Mouse (Mus musculus): ENCODE data around the gene Togaram2.
"Not testable (repeated sequence)": the region's sequence is repeated elsewhere in the genome, so short reads cannot be mapped to it uniquely, and the experiment has no call there.

The Togaram2 gene

GRCm38 (mm10) chr17:71673092-71673491 lies at the start of gene Togaram2:
TSS of gene Togaram2 (plus strand) at chr17:71673261.
- DNase-seq (ENCODE audit: low spot score in 2 of 2): no peak

DNA sequence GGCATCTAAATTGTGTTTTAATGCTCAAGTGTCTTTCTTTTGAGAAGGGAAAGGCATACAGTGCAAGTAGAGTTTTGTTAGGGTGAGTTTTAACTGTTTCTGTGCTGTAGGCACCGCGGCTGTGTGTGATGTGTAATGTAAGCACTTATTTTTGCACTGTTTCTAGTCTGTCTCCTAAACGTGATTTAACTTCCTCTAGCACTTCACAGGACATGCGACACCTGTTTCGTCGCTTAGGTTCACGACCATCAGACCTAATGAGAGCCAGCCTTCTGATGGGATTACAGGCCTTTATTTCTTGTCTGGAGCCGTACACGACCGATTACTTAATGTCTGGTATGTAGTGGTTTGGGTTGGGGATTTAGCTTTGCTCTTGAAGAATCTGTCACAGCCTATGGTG lies 41.3 kb upstream of the Togaram2 start:
- no peak for DNase-seq (ENCODE audit: low spot score in 2 of 2)

DNA sequence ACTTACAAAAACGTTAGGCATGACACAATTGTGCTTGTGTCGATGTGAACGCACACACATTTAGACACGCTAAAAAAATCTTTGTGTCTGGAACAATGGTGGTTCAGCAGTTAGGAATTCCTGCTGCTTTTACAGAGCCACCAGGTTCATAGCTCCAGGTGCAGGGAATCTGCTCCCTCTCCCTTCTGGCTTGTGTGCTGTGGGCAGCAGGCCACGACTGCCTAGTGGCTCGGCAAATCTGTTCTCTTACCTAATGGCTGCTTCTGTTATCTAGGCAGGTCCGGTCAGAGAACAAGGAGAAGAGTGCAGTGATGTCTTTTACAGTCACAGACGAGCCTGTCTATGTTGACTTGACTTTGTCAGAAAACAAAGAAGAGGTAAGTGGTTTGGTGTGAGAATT lies 39.7 kb upstream of the Togaram2 start:
- no peak for DNase-seq (ENCODE audit: low spot score in 2 of 2)

DNA sequence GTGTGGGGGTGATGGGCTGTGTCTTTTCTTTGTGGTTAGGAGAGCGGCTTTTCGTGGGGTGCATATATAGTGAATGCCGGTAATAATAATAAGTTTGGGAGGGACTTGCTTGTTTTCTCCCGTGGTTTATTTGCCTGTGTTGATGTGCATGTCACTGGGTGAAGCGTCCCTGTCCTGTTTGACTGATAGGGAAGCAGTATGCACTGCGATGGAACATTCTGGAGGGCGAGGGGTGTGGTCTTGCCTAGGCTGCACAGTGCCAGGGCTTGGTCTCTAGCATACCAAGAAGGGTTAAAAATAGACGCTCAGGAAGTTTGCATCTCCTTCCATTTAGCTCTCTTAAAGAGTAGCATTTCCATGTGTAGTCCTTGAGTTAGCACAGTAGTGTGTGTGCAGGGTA lies 36.3 kb upstream of the Togaram2 start:
- no peak for DNase-seq (ENCODE audit: low spot score in 2 of 2)

GRCm38 (mm10) chr17:71637750-71638265 lies 35.3 kb upstream of the Togaram2 start:
- no peak for DNase-seq (ENCODE audit: low spot score in 2 of 2)

DNA sequence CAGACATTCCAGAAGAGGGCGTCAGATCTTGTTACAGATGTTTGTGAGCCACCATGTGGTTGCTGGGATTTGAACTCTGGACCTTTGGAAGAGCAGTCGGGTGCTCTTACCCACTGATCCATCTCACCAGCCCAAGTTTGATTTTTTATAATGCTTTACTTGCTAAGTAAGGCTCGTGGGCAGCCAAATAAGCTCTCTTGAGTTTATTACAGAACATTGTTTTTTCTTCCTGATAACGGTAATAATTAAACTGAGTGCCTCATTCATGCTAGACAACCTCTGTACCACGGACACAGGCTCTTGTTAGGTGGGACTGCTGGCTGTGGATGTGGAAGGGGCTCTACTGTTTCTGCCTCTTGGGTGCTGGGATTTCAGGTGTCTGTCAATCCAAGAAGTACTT lies 34.0 kb upstream of the Togaram2 start:
- not testable (repeated sequence) for DNase-seq (ENCODE audit: low spot score in 2 of 2)

DNA sequence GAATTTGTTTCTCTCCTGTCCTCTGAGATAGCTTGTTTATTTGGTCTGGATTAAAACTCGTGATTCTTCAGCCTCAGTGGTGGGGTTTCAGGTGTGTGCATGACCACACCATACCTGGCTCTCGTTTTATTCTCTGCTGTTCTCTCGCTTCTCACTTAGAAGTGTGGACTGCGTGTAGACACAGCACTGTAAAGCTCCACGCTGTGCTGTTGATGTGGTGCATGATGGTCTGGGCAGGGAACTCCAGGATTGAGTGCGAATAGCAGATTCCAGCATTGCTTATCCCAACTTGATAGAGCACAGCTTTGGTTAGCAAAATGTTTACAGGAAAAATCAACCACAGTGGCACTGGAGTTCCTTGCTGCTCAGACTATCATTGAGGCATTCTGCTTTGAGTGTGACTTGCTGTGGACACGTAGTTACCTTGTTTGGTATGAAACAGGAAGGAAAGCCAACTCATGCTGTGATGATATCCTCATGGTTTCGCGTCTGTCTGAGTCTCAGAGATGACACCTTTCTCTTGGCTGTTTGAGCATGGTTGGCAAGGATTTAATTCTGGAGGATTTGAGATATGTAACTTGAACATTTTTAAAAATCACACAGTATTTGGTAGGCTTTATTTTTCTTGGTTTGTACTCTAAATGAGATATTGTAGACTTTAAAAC lies 32.5 kb upstream of the Togaram2 start:
- DNase-seq (ENCODE audit: low spot score in 2 of 2): no peak

DNA sequence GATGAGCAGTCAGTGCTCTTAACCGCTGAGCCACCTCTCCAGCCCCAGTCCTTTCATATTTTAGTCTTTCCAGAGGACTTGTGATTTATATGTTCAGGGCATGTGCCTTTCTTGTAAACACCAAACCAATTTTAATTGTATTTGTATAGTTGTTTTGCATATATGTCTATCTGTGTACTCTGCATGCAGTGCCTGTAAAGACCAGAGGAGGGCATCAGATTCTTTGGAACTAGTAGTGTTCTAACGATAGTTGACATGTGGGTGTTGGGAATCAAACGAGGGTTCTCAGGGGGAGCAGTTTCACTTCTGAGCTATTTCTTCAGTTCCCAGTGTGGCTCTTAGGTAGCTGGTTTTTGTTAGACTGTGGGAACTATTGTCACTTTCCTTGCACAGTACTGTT lies 30.9 kb upstream of the Togaram2 start:
- no peak for DNase-seq (ENCODE audit: low spot score in 2 of 2)

DNA sequence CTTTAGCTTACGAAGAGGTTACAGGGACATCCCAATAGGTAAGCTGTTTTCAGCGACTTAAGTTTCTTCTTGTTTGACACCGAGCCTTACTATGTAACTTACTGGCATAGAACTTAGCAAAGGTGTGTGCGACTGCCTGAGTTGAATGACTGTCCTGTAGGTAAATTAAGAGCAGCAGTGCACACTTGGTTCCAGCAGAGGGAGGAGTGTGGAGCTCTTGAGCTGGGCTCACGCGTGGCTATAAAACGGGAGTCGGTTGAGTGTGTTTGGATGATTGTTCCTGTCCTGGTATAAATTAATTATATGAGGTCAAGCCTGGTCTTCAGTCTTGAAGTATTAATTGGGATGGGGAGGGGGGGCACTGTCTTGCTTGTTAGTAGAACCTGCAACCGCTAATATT lies 23.1 kb upstream of the Togaram2 start:
- no peak for DNase-seq (ENCODE audit: low spot score in 2 of 2)

GRCm38 (mm10) chr17:71652495-71652894 lies 20.6 kb upstream of the Togaram2 start:
- no peak for DNase-seq (ENCODE audit: low spot score in 2 of 2)

DNA sequence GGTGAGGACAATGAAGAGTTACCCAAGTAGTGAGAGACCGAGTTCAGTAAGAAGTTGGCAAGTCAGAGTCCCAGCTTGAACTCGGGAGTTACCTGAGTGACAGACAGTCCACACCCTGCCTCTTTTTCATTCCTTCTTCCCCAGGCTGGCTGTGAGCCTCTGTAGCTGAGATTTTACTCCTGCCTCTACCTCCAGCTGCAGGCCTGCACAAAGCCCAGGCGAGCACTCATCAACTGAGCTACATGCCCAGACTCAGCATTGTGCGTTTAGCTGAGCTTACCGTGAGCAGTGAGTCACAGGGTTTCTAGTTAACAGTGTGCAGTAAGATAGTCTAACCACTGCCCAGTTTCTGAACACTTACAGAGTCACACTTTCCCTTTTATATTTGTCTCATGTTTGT lies 20.1 kb upstream of the Togaram2 start:
- no peak for DNase-seq (ENCODE audit: low spot score in 2 of 2)

GRCm38 (mm10) chr17:71657521-71657920 lies 15.5 kb upstream of the Togaram2 start:
- DNase-seq (ENCODE audit: low spot score in 2 of 2): no peak

- no peak for DNase-seq (ENCODE audit: low spot score in 2 of 2)
Measured at GRCm38 (mm10) chr17:71658666-71659065, 14.4 kb upstream of the Togaram2 start.

DNA sequence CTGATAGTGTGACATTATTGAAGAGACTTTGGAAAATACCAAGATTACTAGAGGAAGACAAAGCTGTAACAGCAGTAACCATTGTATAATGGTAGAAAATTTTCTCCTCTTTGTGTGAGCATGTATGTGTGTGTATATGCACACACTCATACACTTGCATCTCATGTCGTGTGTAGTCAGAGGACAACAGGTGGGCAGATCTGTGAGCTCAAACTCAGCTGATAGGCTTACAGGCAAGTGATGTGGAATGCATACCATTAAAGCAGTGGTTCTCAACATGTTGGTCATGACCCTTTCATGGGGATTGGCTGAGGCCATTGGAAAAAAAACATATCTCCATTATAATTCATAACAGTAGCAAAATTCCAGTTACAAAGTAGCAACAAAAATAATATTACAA lies 12.7 kb upstream of the Togaram2 start:
- no peak for DNase-seq (ENCODE audit: low spot score in 2 of 2)

GRCm38 (mm10) chr17:71662751-71663250 lies 10.3 kb upstream of the Togaram2 start:
- peak; percentile 33 to 64 for DNase-seq (ENCODE audit: low spot score in 2 of 2)

DNA sequence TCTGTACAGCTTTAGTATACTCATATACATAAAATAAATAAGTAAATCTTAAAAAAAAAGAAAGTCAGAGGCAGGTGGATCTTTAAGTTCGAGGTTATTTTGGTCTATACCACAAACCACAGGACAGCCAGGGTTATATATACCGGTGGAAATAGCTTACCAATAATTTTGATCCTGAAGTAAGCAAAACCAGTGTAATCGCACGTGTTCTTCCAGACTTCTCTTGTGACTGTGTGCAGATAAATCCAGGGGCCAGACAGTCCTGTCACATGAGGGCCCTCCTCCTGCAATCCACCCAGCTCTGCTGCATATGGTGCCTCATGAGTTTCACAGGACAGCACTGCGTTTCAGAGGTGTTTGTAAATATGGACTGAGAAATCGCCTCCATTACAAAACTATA lies 9.6 kb upstream of the Togaram2 start:
- DNase-seq (ENCODE audit: low spot score in 2 of 2): no peak

DNA sequence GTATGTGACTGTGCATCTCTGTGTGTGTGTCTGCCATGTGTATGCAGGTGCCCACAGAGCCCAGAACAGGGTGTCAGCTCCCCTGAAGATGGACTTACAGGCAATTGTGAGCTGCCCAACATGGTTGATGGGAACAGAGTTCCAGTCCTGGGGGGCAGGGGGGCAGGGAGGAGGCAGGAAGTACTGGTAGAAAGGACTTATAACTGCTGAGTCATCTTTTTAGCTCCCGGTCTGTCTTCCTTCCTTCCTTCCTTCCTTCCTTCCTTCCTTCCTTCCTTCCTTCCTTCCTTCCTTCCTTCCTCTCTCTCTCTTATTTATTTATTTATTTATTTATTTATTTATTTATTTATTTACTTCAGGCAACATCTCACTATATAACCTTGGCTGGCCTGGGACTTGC lies 8.9 kb upstream of the Togaram2 start:
- no peak for DNase-seq (ENCODE audit: low spot score in 2 of 2)

DNA sequence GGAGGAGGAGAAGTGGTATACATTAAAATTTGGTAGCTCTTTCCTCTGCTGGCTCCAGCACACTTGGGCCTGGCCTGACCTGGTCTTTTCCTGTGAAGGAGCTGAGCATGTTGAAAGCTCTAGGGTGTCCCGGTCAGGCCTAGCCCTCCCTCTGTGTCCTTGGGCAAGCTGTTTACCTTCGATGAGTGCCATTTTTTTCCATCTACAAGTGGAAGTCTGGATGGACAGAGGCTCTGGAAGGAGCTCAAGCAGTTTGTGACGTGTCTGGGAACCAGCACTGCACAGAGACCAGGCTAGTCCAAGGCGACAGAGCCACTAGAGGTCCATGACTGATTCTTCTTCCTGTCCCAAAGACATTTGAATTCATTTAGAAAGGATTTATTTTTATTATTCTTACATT lies 7.9 kb upstream of the Togaram2 start:
- no peak for DNase-seq (ENCODE audit: low spot score in 2 of 2)

GRCm38 (mm10) chr17:71669511-71669910 lies 3.5 kb upstream of the Togaram2 start:
- DNase-seq (ENCODE audit: low spot score in 2 of 2): no peak

DNA sequence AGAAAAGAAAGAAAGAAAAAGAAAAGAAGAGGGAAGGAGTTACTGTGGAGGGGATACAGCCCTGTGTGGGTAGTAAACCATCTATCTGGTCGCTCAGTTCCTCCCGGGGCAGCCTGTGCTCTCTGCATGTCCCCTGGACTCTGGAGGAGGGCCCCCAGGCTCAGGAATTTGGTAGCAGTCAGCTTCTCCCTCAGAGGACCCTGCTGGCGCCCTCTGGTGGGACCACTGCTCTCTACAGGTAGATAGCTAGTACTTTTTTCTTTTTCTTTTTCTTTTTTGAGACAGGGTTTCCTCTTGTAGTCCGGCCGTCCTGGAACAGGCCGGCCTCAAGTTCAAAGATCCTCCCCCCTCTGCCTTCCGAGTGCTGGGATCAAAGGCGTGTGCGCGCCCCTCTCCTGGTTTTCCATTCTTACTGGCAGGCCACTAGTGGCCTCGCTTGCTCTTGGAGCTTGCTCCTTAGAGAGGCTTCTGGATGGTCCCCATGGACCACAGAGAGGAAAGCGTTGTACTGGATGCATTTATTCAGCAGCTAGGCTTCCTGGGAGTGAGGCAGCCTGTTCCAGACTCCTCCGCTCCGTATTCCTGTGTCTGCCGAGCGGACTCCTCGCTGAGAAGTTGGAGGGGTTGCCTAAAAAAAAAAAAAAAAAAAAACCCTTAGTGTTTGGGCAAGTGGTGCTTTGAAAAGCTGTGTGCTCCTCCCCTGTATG lies 1.1 kb upstream of the Togaram2 start:
- peak; percentile 15 to 69 for DNase-seq (ENCODE audit: low spot score in 2 of 2)

- DNase-seq (ENCODE audit: low spot score in 2 of 2): no peak
Measured at GRCm38 (mm10) chr17:71673936-71674335, 875 bp downstream of the Togaram2 start.

GRCm38 (mm10) chr17:71674886-71675285 lies 1.8 kb downstream of the Togaram2 start:
- no peak for DNase-seq (ENCODE audit: low spot score in 2 of 2)

DNA sequence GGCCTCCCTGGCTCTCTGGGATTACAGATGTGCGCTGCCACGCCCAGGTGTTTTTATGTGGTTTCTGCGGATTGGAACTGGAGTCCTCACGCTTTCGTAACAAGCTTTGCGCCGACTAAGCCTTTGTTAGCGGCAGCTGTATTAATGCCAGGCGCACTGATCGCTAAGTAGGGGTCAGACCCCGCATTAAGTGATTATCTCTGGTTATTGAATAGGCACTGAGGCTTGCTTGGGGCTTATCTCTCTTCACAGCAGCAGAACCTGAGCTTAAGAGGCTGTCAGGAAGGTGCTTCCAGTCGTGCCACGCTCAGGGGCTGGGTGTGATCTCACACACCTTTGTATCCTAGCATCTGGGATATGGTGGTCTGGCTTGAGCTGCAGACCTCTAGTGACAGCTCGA lies 8.6 kb downstream of the Togaram2 start:
- no peak for DNase-seq (ENCODE audit: low spot score in 2 of 2)

All from thymus, postnatal 10 days (tissue).